Mouse (Mus musculus) small intestine, adult 2 months (tissue): ENCODE data around the gene Polr2e.

Experiments
- CTCF ChIP-seq: fragments of 200-500 bp; IDR thresholded peaks from 2 replicates; pipeline ENCODE4 v1.5.1; 2012; ENCODE audit warnings: low read depth, mild to moderate bottlenecking, control low read depth, inconsistent platforms, low read length, moderate library complexity, mixed read lengths; ENCODE audit not compliant: insufficient replicate concordance, insufficient read length; ENCODE audit errors: extremely low read depth
- POLR2A ChIP-seq: fragments of 200-500 bp; IDR thresholded peaks from 2 replicates; pipeline ENCODE4 v1.6.1; 2012; ENCODE audit warnings: low read depth, mild to moderate bottlenecking, control low read depth, inconsistent platforms, low read length, moderate library complexity

- TF ChIP-seq CTCF (no peak), POLR2A (no peak)
Observed at GRCm38 (mm10) chr10:80022164-80022563, 17.4 kb downstream of the Polr2e start.
